Mouse (Mus musculus) yolk sac, embryonic 10.5 days (tissue): ENCODE data around the gene Alpl.

ENCODE experiments used
- DNase-seq: peaks from one replicate; pipeline ENCODE4 v3.0.0-alpha.2; 2017; ENCODE audit warnings: low spot score

The Alpl gene

DNA sequence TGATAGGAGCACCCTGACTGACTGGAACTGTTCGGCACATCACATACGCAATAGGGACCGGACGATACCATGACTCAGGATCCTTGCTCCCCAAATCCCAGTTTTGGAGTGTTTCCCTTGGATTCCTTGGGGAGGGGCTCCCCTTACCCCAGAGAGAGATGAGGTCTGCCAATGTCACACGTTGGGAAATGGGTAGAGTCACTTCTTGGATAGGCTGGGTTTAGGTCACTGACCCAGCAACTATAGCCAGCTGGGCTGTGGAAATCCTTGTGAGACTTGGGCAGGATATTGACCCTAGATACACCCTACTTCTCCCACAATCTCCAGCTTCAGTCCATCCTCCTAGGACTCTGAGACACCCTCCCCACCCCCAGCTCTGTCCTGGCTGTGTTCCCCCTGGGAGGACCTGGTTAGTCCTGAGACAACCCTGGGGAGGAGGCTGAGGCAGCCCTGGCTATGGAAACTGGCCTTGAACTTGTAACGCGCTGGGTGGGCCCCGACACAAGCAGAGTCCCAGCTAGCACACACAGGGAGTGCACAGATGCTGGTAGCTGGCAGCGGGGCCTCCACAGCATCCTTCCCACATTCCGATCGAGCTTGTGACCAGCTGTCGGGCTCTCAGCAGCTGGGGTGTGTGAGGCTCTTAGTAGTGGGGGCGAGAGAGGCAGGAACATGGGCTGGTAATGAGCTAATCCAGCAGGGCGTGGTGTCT lies 25.1 kb downstream of the Alpl start:
- peak; percentile 28 for DNase-seq

DNA sequence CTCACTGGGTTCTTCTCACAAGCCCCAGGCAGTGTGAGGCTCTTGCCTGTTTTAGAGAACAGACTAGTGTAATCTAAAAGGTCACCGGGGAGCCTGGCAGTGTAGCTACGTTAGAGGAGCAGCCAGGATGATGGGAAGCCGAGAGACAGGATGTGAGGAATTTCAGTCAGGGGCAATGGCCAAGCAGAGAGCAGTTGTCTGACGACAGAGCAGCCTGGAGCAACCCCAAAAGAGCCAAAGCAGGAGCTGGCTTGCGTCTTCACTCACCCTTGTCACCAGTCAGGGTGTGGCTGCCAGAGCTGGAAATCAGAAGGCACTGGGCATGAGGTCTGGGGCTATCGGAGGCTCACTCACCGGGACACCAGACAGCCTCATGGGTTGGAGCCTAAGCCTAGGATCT lies 26.5 kb downstream of the Alpl start:
- no peak for DNase-seq

GRCm38 (mm10) chr4:137768831-137769230 lies 27.4 kb downstream of the Alpl start:
- no peak for DNase-seq

GRCm38 (mm10) chr4:137768381-137768780 lies 27.8 kb downstream of the Alpl start:
- no peak for DNase-seq

GRCm38 (mm10) chr4:137766365-137766764 lies 29.8 kb downstream of the Alpl start:
- DNase-seq: peak; percentile 89

GRCm38 (mm10) chr4:137765554-137765971 lies 30.6 kb downstream of the Alpl start:
- DNase-seq: peak; percentile 23

- DNase-seq: no peak
These were observed 31.6 kb downstream of the Alpl start for GRCm38 (mm10) chr4:137764621-137765020.

GRCm38 (mm10) chr4:137763920-137764495 lies 32.2 kb downstream of the Alpl start:
- DNase-seq: peak; percentile 59

GRCm38 (mm10) chr4:137762886-137763285 lies 33.3 kb downstream of the Alpl start:
- no peak for DNase-seq

DNA sequence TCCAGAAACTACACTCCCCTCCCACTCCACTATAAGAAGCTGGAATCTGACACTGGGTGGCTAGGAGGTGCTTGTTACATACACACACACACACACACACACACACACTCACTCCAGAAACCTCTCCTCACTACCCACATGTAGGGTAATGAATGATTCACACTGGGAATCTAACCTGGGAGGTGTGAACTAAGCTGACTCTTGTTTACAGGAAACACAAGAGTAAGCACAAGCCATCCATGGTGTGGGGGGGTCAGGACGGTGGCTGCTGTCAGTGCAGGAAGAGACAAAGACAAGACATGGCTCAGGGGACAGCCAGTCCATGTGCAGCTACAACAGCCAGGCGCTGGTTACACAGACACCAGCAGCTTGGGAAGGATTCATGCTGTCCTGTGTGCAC lies 41.7 kb downstream of the Alpl start:
- no peak for DNase-seq

GRCm38 (mm10) chr4:137753199-137753598 lies 43.0 kb downstream of the Alpl start:
- no peak for DNase-seq

GRCm38 (mm10) chr4:137752471-137752870 lies 43.7 kb downstream of the Alpl start:
- DNase-seq: no peak

DNA sequence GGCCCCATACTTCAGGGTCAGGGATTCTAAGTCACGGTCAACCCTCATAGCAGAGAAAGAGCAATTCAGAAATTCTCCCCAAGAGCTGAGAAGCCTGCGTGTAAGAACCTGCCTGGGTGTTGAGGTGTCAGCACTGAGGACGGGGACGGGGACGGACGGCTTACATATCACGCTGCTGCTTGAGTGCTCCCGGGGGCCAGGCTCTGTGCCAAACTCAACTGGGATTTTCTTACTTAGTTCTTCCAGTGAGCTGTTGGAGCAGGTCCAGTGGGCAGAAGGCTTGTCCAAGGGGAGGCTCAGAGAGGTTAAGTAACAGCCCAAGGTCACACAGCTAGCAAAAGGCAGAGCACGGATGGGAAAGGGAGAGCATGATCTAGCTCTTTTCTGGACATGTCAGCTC lies 44.5 kb downstream of the Alpl start:
- DNase-seq: no peak

DNA sequence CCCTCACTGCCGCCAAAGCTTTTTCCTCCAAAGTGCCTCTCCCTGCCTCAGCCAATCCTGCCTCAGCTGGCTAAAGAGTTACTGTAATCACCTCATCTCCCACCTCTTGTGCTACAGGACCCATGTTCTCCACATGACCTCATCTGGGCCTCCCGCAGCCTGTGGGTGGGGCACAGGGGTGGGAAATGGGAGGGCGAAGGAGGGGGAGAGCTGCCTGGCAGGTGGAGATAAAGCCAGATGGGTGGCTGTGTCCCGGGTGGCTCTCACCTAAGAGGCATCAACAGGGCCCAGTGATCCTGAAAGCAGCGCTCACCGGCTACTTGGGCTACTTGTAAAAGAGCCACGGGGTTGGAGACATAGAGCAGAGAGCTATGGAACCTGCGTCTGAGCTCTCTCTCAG lies 44.9 kb downstream of the Alpl start:
- DNase-seq: peak; percentile 59

DNA sequence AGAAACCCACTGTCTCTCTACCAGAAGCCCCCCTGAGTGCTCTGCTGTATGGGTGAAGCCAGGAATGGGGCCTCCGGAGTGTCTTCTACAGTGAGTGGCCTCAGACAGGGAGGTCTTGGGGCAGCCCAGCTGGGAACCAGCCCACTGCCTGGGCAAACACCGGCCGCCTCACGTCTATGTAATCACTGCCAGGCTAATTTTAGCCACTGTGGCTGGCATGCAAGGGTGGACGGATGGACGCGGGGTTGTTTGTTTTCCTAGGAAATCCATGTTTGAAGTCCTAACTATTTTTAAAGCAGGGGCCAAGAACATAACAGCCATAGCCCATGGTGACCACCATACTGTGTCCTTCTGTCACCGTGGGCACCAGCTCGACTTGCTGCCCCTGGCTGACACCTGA lies 46.1 kb downstream of the Alpl start:
- no peak for DNase-seq

GRCm38 (mm10) chr4:137749680-137750079 lies 46.5 kb downstream of the Alpl start:
- no peak for DNase-seq

DNA sequence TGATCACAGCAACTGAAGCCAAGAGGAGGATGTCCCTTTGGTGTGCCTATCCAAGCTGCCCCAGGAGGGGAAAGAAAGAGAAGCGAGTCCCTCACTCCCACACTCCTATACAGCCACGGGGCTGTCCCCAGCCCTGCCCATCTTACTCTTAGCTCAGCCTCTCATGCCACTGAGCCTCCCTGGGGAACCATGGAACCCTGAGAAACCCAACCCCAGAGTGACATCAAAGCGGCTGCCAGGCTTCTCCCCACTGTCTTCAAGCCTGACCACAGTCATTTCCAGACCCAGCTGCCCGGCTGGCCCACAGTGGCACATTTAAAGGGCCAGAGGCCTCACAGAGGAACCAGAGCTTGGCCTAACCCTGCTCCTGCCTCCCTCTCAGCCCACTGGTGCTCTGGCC lies 47.5 kb downstream of the Alpl start:
- DNase-seq: no peak

DNA sequence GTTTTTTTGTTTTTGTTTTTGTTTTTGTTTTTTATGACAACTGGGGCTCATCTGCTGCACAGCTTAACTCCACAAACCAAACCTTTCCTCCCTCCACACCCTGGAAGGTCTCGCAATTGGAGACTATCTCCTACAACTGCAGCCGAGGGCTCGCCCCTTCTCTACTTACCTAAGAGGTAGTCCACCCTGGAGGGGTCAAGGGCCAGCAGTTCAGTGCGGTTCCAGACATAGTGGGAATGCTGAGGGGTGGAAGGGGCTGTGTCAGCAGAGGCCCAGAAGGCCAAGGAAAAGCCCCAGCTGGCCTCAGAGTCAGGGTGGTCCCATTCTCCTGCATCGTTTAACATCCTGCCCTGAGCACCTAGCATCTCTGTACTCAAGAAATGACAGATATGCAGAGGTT lies 48.6 kb downstream of the Alpl start:
- peak; percentile 26 for DNase-seq

- no peak for DNase-seq
These were observed 49.1 kb downstream of the Alpl start for GRCm38 (mm10) chr4:137747091-137747490.

DNA sequence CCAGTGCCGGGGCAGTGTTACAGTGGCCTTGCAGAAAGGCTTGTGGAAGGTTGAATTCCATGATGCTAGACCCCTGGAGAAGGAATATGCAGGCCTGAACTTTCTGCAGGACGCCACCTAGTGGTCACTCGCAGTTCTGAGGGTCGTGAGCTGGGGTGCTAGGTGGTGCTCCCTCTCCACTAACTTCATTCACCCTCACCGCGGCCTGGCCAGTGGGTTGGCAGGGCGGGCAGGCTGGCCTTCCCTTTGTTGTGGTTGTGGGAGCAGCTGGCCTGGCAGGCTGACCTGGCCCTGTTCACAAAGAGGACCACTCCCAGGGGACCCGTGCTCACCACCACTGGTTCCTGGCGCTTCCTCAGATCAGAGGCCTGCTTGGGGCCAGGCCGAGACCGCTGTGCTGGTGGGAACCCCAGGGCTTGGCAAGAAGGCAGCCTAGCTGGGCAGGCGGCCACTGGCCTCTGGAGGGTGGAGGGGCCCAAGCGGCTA lies 51.7 kb downstream of the Alpl start:
- no peak for DNase-seq

- no peak for DNase-seq
These were observed 52.4 kb downstream of the Alpl start for GRCm38 (mm10) chr4:137743791-137744190.

DNA sequence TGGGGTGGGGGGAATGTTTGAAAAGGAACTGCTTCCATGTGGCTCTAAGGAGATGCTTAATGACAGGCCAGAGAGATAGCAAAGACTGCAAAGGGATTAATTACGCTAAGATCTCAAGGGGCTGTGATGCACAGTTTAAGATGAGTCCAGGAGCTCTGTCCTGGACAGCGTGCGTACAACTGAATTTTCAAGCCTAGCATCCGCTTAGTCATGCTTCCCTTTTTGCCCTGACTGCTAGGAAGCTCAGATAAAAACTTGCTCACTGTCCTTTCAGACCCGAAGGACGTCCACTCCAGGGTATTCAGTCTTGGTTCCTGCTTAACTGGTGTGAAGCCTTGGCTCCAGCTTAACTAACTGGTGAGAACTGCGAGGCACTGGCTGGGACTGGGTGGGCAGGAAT lies 55.8 kb downstream of the Alpl start:
- no peak for DNase-seq

DNA sequence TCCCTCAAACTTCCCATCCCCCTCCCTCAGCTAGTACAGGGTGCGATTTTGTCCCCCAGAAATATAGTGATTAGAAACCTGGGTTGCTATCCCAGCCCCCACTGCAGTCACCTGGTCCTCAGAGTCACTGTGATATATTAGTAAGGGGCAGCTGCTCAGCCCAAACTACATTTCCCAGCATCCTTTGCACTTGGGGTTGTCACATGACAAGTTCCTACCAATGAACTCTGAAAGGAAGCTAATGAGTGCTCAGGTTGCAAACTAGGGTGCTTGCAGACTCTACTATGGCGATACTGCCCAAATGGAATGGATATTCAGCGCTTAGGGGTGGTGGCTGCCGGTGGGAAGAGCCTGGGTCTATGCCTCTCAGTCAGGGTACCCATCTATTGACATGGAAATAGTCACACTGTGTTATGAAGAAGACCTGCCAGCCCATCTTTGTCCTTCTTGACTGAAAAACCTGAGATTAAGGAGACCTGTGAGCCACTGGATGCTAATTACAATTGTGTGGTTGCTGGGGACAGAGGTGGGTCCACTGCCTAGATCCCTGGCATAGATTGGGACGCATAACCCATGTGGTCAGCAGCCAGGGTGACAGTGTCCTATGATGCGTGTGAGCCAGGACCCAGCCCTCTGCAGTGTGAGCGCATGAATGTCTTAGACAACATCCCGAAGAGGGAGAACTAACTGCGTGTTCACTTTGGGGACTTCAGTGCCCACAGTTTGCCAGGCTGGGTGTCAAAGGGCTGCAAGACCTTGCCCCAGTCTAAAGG lies 56.8 kb downstream of the Alpl start:
- no peak for DNase-seq
